Mouse (Mus musculus) stomach, embryonic 16.5 days (tissue): ENCODE measurements around the gene Usp17le. TPM values are rescaled to one million over a fixed set of nuclear protein-coding genes. Genes with fewer than 3 reads are reported as not detected.
"Not testable (repeated sequence)": the region's sequence is repeated elsewhere in the genome, so short reads cannot be mapped to it uniquely, and the experiment has no call there.

Experiments
- ATAC-seq: fragments of 200-750 bp; cut with Nextera tagmentation; 2 replicates; pipeline ENCODE4 v1.8.0; 2017; ENCODE audit warnings: moderate number of reproducible peaks, moderate TSS enrichment; ENCODE audit not compliant: insufficient read depth, low FRiP score
- H3K27ac ChIP-seq: fragments of 300-500 bp; sonication (generic); 2 replicates; pipeline ENCODE4 v1.5.1; 2014; ENCODE audit warnings: low read length
- H3K27me3 ChIP-seq: fragments of 300-500 bp; sonication (generic); 2 replicates; pipeline ENCODE4 v1.6.1; 2014; ENCODE audit warnings: low read length, control low read depth, mixed read lengths; ENCODE audit not compliant: control insufficient read depth, insufficient read depth
- H3K36me3 ChIP-seq: fragments of 300-500 bp; sonication (generic); 2 replicates; pipeline ENCODE4 v1.6.1; 2014; ENCODE audit warnings: low read length; ENCODE audit not compliant: control insufficient read depth, insufficient read depth
- H3K4me1 ChIP-seq: fragments of 300-500 bp; sonication (generic); 2 replicates; pipeline ENCODE4 v1.6.1; 2014; ENCODE audit warnings: low read length, control low read depth, mixed read lengths; ENCODE audit not compliant: control insufficient read depth, insufficient read depth
- H3K4me2 ChIP-seq: fragments of 300-500 bp; sonication (generic); 2 replicates; pipeline ENCODE4 v1.6.1; 2014; ENCODE audit warnings: low read depth, low read length, mixed read lengths
- H3K4me3 ChIP-seq: fragments of 300-500 bp; sonication (generic); replicated peaks from 2 replicates; pipeline ENCODE4 v1.5.1; 2014; ENCODE audit warnings: mild to moderate bottlenecking, low read length
- H3K9ac ChIP-seq: fragments of 300-500 bp; sonication (generic); 2 replicates; pipeline ENCODE4 v1.6.1; 2014; ENCODE audit warnings: low read length
- H3K9me3 ChIP-seq: fragments of 300-500 bp; sonication (generic); replicated peaks from 2 replicates; pipeline ENCODE4 v1.6.1; 2016; ENCODE audit warnings: low read length, control low read depth; ENCODE audit not compliant: control insufficient read depth
- WGBS: fragments of 180-500 bp; shearing (Covaris S2); extraction: QIAGEN DNeasy Blood & Tissue Kit; methylation state at CpG from one replicate; pipeline ENCODE4 v1.1.7; 2014; 5-methylcytosine and 5-hydroxymethylcytosine counted together
- polyA plus RNA-seq: library from polyadenylated mRNA; unstranded; fragments of >200 nt; fragmentation: Nextera tagmentation; extraction: Ambion mirVana; gene quantifications from 2 replicates; pipeline ENCODE4 v1.2.1, GENCODE M21; 2015

Usp17le gene
- polyA plus RNA-seq: not detected in 2 replicates

- WGBS: 72% methylated on average over 2 of the region's 2 CpGs
Observed at GRCm38 (mm10) chr7:104777370-104777769, at the start of gene Usp17le. Gene Usp17le (minus strand): TSS chr7:104777470.

GRCm38 (mm10) chr7:104810335-104810734 lies 33.1 kb upstream of the Usp17le start:
- not testable (repeated sequence) for H3K9ac ChIP-seq, ATAC-seq, H3K4me2 ChIP-seq, H3K4me3 ChIP-seq, H3K27ac ChIP-seq, H3K27me3 ChIP-seq, H3K9me3 ChIP-seq, H3K4me1 ChIP-seq, H3K36me3 ChIP-seq
- 82% methylated on average over 8 of the region's 8 CpGs for WGBS

More at GRCm38 (mm10) chr7:104777370-104777769, at the start of gene Usp17le:
- not testable (repeated sequence) for H3K9ac ChIP-seq, H3K36me3 ChIP-seq, H3K27ac ChIP-seq, H3K9me3 ChIP-seq, H3K4me2 ChIP-seq, H3K27me3 ChIP-seq, H3K4me1 ChIP-seq, H3K4me3 ChIP-seq, ATAC-seq

DNA sequence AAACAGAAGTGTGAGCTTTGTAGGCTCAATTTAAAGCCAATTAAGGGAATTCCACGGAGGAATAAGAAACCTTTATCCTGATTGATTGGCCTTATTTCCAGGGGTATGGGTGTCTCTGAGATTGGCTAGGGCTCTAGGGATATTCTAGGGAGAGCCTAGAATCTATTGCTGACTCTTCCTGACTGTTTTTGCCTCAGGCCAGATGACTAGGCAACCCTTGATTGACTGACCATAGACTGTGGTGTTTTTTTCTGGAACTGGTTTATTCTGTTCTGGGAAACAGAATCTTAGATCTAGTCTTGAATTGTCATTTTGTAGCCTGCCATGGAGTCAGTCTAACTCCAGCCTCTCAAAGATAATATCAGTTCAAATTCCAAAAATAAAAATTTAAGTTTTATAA lies 13.5 kb upstream of the Usp17le start:
- H3K27ac ChIP-seq: no peak overlapping the region
- WGBS: 46% methylated on average over 1 of the region's 1 CpGs
- no peak overlapping the region for H3K4me3 ChIP-seq
- no peaks in the 10 kb centered on the region for H3K36me3 ChIP-seq
- H3K9ac ChIP-seq: no peak overlapping the region
- no peak for ATAC-seq
- no peaks in the 10 kb centered on the region for H3K9me3 ChIP-seq
- no peaks in the 10 kb centered on the region for H3K27me3 ChIP-seq
- no peak overlapping the region for H3K4me2 ChIP-seq
- no peaks in the 10 kb centered on the region for H3K4me1 ChIP-seq

Other genes starting within 250 kb of the Usp17le start
- gene Olfr651, start 227.3 kb downstream of the Usp17le start, polyA plus RNA-seq: not detected in 2 replicates
- gene Olfr652, start 216.6 kb downstream of the Usp17le start, polyA plus RNA-seq: not detected in 2 replicates
- not detected in 2 replicates for gene Olfr653, start 200.2 kb downstream of the Usp17le start, polyA plus RNA-seq
- not detected in 2 replicates for gene Olfr654, start 190.4 kb downstream of the Usp17le start, polyA plus RNA-seq
- not detected in 2 replicates for gene Olfr655, start 175.7 kb downstream of the Usp17le start, polyA plus RNA-seq
- not detected in 2 replicates for gene Olfr656, start 163.5 kb downstream of the Usp17le start, polyA plus RNA-seq
- not detected in 2 replicates for gene Olfr657, start 152.7 kb downstream of the Usp17le start, polyA plus RNA-seq
- gene Olfr658, start 130.2 kb downstream of the Usp17le start, polyA plus RNA-seq: not detected in 2 replicates
- gene Olfr659, start 110.7 kb downstream of the Usp17le start, polyA plus RNA-seq: not detected in 2 replicates
- gene Olfr661, start 91.0 kb downstream of the Usp17le start, polyA plus RNA-seq: not detected in 2 replicates
- not detected in 2 replicates for gene Usp17lb, start 65.1 kb upstream of the Usp17le start, polyA plus RNA-seq
- gene Usp17la, start 79.5 kb upstream of the Usp17le start, polyA plus RNA-seq: not detected in 2 replicates
- gene Olfr665, start 100.6 kb upstream of the Usp17le start, polyA plus RNA-seq: not detected in 2 replicates
- not detected in 2 replicates for gene Olfr666, start 118.5 kb upstream of the Usp17le start, polyA plus RNA-seq
- gene Olfr667, start 144.0 kb upstream of the Usp17le start, polyA plus RNA-seq: not detected in 2 replicates
- not detected in 2 replicates for gene Olfr668, start 150.6 kb upstream of the Usp17le start, polyA plus RNA-seq
- not detected in 2 replicates for gene Olfr669, start 156.8 kb upstream of the Usp17le start, polyA plus RNA-seq
- not detected in 2 replicates for gene Olfr670, start 185.2 kb upstream of the Usp17le start, polyA plus RNA-seq
- gene Olfr671, start 201.7 kb upstream of the Usp17le start, polyA plus RNA-seq: not detected in 2 replicates
- gene Olfr672, start 224.6 kb upstream of the Usp17le start, polyA plus RNA-seq: not detected in 2 replicates